Mouse (Mus musculus): ENCODE results near the gene Ganc. TPM values are rescaled to one million over a fixed set of nuclear protein-coding genes. Genes with fewer than 3 reads are reported as not detected.

The Ganc gene
- 4.6 and 10.5 TPM in 2 replicates for polyA plus RNA-seq (2012; rRNA removed)

GRCm38 (mm10) chr2:120403653-120403985, at the start of gene Ganc:
Ganc (plus strand) TSS chr2:120403896.
- Histone ChIP-seq H3K27me3 (ENCODE audit: control insufficient read depth, insufficient read depth, low read length) (no peaks in the 10 kb centered on the region), H3K27ac (ENCODE audit: insufficient read depth, low read depth, low read length) (peak within 1 kb of the TSS; percentile 99), H3K36me3 (ENCODE audit: control insufficient read depth, insufficient read depth, low read length) (peaks cover 5% of the 10 kb centered on the region; the same call in 1 of the 2 replicates), H3K4me1 (ENCODE audit: control insufficient read depth, insufficient read depth, insufficient read length, low read length) (peaks cover 6% of the 10 kb centered on the region; the same call in 1 of the 2 replicates), H3K4me3 (ENCODE audit: low read depth, low read length) (peak within 1 kb of the TSS; percentile 95)
- TF ChIP-seq CTCF (IDR thresholded peaks at IDR 0.05; ENCODE audit: extremely low read depth, insufficient read length, insufficient replicate concordance, low read depth, low read length) (peak; percentile 19; the same call in 1 of the 2 replicates), POLR2A (IDR thresholded peaks at IDR 0.05; ENCODE audit: low read depth, low read length) (no peak)
- 1% methylated on average over 17 of the region's 17 CpGs for WGBS

GRCm38 (mm10) chr2:120360425-120360824, 43.3 kb upstream of the Ganc start:
- Histone ChIP-seq H3K27ac (ENCODE audit: insufficient read depth, low read depth, low read length) (no peak overlapping the region), H3K27me3 (ENCODE audit: control insufficient read depth, insufficient read depth, low read length) (no peaks in the 10 kb centered on the region), H3K36me3 (ENCODE audit: control insufficient read depth, insufficient read depth, low read length) (peaks cover 56% of the 10 kb centered on the region), H3K4me3 (ENCODE audit: low read depth, low read length) (no peak overlapping the region), H3K4me1 (ENCODE audit: control insufficient read depth, insufficient read depth, insufficient read length, low read length) (no peaks in the 10 kb centered on the region)
- WGBS, result 37% methylated on average over 1 of the region's 1 CpGs
- TF ChIP-seq CTCF (IDR thresholded peaks at IDR 0.05; ENCODE audit: extremely low read depth, insufficient read length, insufficient replicate concordance, low read depth, low read length), result no peak
- no peak for TF ChIP-seq POLR2A (IDR thresholded peaks at IDR 0.05; ENCODE audit: low read depth, low read length)

GRCm38 (mm10) chr2:120366501-120366900, 37.2 kb upstream of the Ganc start:
- TF ChIP-seq POLR2A (IDR thresholded peaks at IDR 0.05; ENCODE audit: low read depth, low read length) (no peak), CTCF (IDR thresholded peaks at IDR 0.05; ENCODE audit: extremely low read depth, insufficient read length, insufficient replicate concordance, low read depth, low read length) (no peak)

GRCm38 (mm10) chr2:120367416-120368207, 36.1 kb upstream of the Ganc start:
- 62% methylated on average over 4 of the region's 4 CpGs for WGBS
- no peak overlapping the region for H3K4me3 ChIP-seq (ENCODE audit: low read depth, low read length)
- TF ChIP-seq POLR2A (IDR thresholded peaks at IDR 0.05; ENCODE audit: low read depth, low read length) (no peak), CTCF (IDR thresholded peaks at IDR 0.05; ENCODE audit: extremely low read depth, insufficient read length, insufficient replicate concordance, low read depth, low read length) (no peak)
- no peaks in the 10 kb centered on the region for H3K27me3 ChIP-seq (ENCODE audit: control insufficient read depth, insufficient read depth, low read length)
- H3K4me1 ChIP-seq (ENCODE audit: control insufficient read depth, insufficient read depth, insufficient read length, low read length), result no peaks in the 10 kb centered on the region
- no peak overlapping the region for H3K27ac ChIP-seq (ENCODE audit: insufficient read depth, low read depth, low read length)
- peaks cover 62% of the 10 kb centered on the region for H3K36me3 ChIP-seq (ENCODE audit: control insufficient read depth, insufficient read depth, low read length)

More at GRCm38 (mm10) chr2:120366501-120366900, 37.2 kb upstream of the Ganc start:
- H3K27ac ChIP-seq (ENCODE audit: insufficient read depth, low read depth, low read length), result no peak overlapping the region
- no peaks in the 10 kb centered on the region for H3K4me1 ChIP-seq (ENCODE audit: control insufficient read depth, insufficient read depth, insufficient read length, low read length)
- H3K27me3 ChIP-seq (ENCODE audit: control insufficient read depth, insufficient read depth, low read length), result no peaks in the 10 kb centered on the region
- peaks cover 64% of the 10 kb centered on the region for H3K36me3 ChIP-seq (ENCODE audit: control insufficient read depth, insufficient read depth, low read length)
- WGBS, result 93% methylated on average over 3 of the region's 3 CpGs
- no peak overlapping the region for H3K4me3 ChIP-seq (ENCODE audit: low read depth, low read length)

GRCm38 (mm10) chr2:120373858-120374257, 29.8 kb upstream of the Ganc start:
- no peak overlapping the region for H3K27ac ChIP-seq (ENCODE audit: insufficient read depth, low read depth, low read length)
- TF ChIP-seq CTCF (IDR thresholded peaks at IDR 0.05; ENCODE audit: extremely low read depth, insufficient read length, insufficient replicate concordance, low read depth, low read length), result no peak
- TF ChIP-seq POLR2A (IDR thresholded peaks at IDR 0.05; ENCODE audit: low read depth, low read length), result no peak
- H3K4me3 ChIP-seq (ENCODE audit: low read depth, low read length), result no peak overlapping the region
- no peaks in the 10 kb centered on the region for H3K4me1 ChIP-seq (ENCODE audit: control insufficient read depth, insufficient read depth, insufficient read length, low read length)
- no peaks in the 10 kb centered on the region for H3K27me3 ChIP-seq (ENCODE audit: control insufficient read depth, insufficient read depth, low read length)
- 90% methylated on average over 4 of the region's 4 CpGs for WGBS
- peaks cover 53% of the 10 kb centered on the region for H3K36me3 ChIP-seq (ENCODE audit: control insufficient read depth, insufficient read depth, low read length)

- no peaks in the 10 kb centered on the region for H3K27me3 ChIP-seq (ENCODE audit: control insufficient read depth, insufficient read depth, low read length)
- no peaks in the 10 kb centered on the region for H3K4me1 ChIP-seq (ENCODE audit: control insufficient read depth, insufficient read depth, insufficient read length, low read length)
- no peak overlapping the region for H3K4me3 ChIP-seq (ENCODE audit: low read depth, low read length)
- H3K36me3 ChIP-seq (ENCODE audit: control insufficient read depth, insufficient read depth, low read length), result peaks cover 51% of the 10 kb centered on the region
- 66% methylated on average over 1 of the region's 1 CpGs for WGBS
- no peak overlapping the region for H3K27ac ChIP-seq (ENCODE audit: insufficient read depth, low read depth, low read length)
- no peak for TF ChIP-seq CTCF (IDR thresholded peaks at IDR 0.05; ENCODE audit: extremely low read depth, insufficient read length, insufficient replicate concordance, low read depth, low read length)
- no peak for TF ChIP-seq POLR2A (IDR thresholded peaks at IDR 0.05; ENCODE audit: low read depth, low read length)
Observed at GRCm38 (mm10) chr2:120386264-120386663, 17.4 kb upstream of the Ganc start.

GRCm38 (mm10) chr2:120387291-120387690, 16.4 kb upstream of the Ganc start:
- Histone ChIP-seq H3K27me3 (ENCODE audit: control insufficient read depth, insufficient read depth, low read length) (no peaks in the 10 kb centered on the region), H3K36me3 (ENCODE audit: control insufficient read depth, insufficient read depth, low read length) (peaks cover 47% of the 10 kb centered on the region), H3K4me1 (ENCODE audit: control insufficient read depth, insufficient read depth, insufficient read length, low read length) (no peaks in the 10 kb centered on the region), H3K4me3 (ENCODE audit: low read depth, low read length) (no peak overlapping the region), H3K27ac (ENCODE audit: insufficient read depth, low read depth, low read length) (no peak overlapping the region)
- 98% methylated on average over 1 of the region's 1 CpGs for WGBS
- TF ChIP-seq POLR2A (IDR thresholded peaks at IDR 0.05; ENCODE audit: low read depth, low read length), result no peak
- TF ChIP-seq CTCF (IDR thresholded peaks at IDR 0.05; ENCODE audit: extremely low read depth, insufficient read length, insufficient replicate concordance, low read depth, low read length), result no peak

Measured in small intestine, adult 2 months (tissue).